Mouse (Mus musculus): ENCODE results near the gene Chrnd.

The Chrnd gene

GRCm38 (mm10) chr1:87227160-87227550 is 36.7 kb downstream of the Chrnd start:
- no peak for DNase-seq (ENCODE audit: low read depth, low spot score)

DNA sequence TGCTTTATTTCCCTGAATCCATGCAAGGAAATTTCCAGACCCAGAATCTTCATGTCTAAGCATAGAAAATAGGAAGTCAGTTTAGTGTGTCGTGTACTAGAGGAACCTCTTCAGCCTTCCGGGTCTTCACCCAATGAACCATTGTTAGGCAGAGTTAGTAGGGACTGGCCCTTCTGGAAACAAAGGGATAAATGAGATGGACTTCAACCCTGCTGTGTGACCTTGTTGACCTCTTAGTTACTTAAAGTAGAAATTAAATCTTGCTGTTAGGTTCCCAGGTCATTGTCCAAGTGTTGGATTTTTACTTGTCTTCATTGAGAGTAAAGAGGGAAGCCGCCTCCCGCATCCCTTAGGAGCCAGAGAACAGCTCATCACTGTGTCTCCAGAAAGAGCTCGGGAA is 40.2 kb downstream of the Chrnd start:
- no peak for DNase-seq (ENCODE audit: low read depth, low spot score)

GRCm38 (mm10) chr1:87232197-87232596 is 41.8 kb downstream of the Chrnd start:
- no peak for DNase-seq (ENCODE audit: low read depth, low spot score)

GRCm38 (mm10) chr1:87239056-87239455 is 48.6 kb downstream of the Chrnd start:
- no peak for DNase-seq (ENCODE audit: low read depth, low spot score)

- DNase-seq (ENCODE audit: low read depth, low spot score) = no peak
Measured at GRCm38 (mm10) chr1:87243021-87243420, 52.6 kb downstream of the Chrnd start.

- DNase-seq (ENCODE audit: low read depth, low spot score) = no peak
Measured at GRCm38 (mm10) chr1:87245430-87245829, 55.0 kb downstream of the Chrnd start.

DNA sequence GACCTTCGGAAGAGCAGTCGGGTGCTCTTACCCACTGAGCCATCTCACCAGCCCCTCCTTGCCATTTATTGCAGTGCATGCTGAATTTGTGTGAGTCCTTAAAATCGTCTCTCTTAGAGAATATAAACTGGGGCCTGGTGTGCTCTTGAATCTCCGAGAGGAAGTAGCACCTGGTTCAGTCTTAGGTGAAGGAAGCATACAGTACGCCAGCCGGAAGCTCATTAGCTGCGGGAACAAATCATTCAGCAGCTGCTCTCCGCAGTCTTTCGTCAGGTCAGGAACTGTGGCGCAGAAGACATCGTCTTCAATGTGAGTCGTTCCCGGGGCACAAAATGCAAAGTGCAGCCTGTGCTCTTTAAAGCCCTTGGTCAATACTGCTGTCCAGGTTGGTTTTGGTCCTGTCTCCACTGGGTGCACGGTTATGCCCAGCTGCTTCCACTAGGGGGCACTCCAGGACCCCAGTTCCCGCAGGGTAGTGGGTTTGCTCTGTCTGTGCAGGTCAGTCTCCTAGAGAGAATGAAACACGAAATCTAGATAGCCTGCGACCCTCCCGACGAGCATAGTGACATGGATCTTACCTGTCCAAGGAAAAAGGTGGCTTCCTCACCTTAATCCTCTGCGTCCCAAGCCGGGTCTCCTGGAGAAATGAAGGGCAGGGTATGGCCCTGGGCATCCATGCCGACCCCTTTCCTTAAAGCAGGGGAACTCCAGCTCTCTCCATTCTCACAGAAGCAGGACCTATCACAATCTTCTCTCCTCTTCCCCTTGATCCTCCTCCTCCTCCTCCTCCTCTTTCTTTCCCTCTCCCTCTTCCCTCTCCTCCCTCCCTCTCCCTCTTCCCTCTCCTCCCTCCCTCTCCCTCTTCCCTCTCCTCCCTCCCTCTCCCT is 55.8 kb downstream of the Chrnd start:
- no peak for DNase-seq (ENCODE audit: low read depth, low spot score)
